Mouse (Mus musculus) heart, postnatal 36 days (tissue): Measurements from ENCODE around the gene Klf17. TPM values are rescaled to one million over a fixed set of nuclear protein-coding genes. Genes with fewer than 3 reads are reported as not detected.

Experiments used
- total RNA-seq, 2 experiments: library from RNA; stranded (reverse); gene quantifications; 2 replicates each; pipeline ENCODE4 v1.2.3; 2021

Klf17 gene
- total RNA-seq, 2 experiments from 2014 or later: not detected

Other genes starting within 250 kb of the Klf17 start
- gene Eri3, start 215.3 kb downstream of the Klf17 start, total RNA-seq: 10 to 100 TPM; 89.9 to 91.4 TPM
- gene Dmap1, start 83.4 kb downstream of the Klf17 start, total RNA-seq: 10 to 100 TPM; 18.2 to 20.3 TPM
- not detected for gene Gm12845, start 41.2 kb downstream of the Klf17 start, total RNA-seq
- gene Slc6a9, start 68.9 kb upstream of the Klf17 start, total RNA-seq: 1 to 10 TPM; 4.3 to 4.7 TPM
- gene Ccdc24, start 106.9 kb upstream of the Klf17 start, total RNA-seq: under 1 TPM; 0.08 to 0.33 TPM
- gene B4galt2, start 117.8 kb upstream of the Klf17 start, total RNA-seq: 1 to 10 TPM; 4.7 to 5.2 TPM
- 100 to 1,000 TPM; 116 to 120 TPM for gene Atp6v0b, start 121.7 kb upstream of the Klf17 start, total RNA-seq
- gene Dph2, start 126.4 kb upstream of the Klf17 start, total RNA-seq: 1 to 10 TPM; 2.9 to 5.0 TPM
- gene Ipo13, start 149.4 kb upstream of the Klf17 start, total RNA-seq: 10 to 100 TPM; 74.0 to 80.7 TPM
- under 1 TPM in 1 of 2 experiments, not detected in 1; 0.30 TPM for gene Artn, start 164.1 kb upstream of the Klf17 start, total RNA-seq